ENCODE assay signal across 16 mouse cellular contexts in genomic region chr9:47894661-47895060, GRCm38 (mm10).
DNase-seq lines count a peak whose midpoint lies in the region; ATAC-seq lines count a peak whose summit lies in the region.
"Had no signal": no experiment of that assay in that cellular context is flagged by ENCODE, and none has a peak within 500 bp of the region (broad histone marks: within the 10 kb centered on the region; RNA-seq: fewer than 3 reads in every experiment).

No protein-coding gene starts in this region.

- H3K36me3 ChIP-seq in hindbrain, embryonic 10.5 days = no peaks in the 10 kb centered on the region
- H3K36me3 ChIP-seq in hindbrain, embryonic 13.5 days = no peaks in the 10 kb centered on the region
- no peaks in the 10 kb centered on the region for H3K36me3 ChIP-seq in midbrain, embryonic 13.5 days
- H3K36me3 ChIP-seq in midbrain, embryonic 11.5 days (ENCODE audit: control insufficient read depth, insufficient read depth, low read length) = no peaks in the 10 kb centered on the region
- H3K36me3 ChIP-seq in limb, embryonic 12.5 days = no peaks in the 10 kb centered on the region
- H3K36me3 ChIP-seq: forebrain, embryonic 12.5 days; G1E had no signal

- peak overlapping the region; percentile 8 for H3K27ac ChIP-seq in hindbrain, embryonic 10.5 days
- no peak overlapping the region; the same call in 1 of the 2 replicates for H3K27ac ChIP-seq in hindbrain, embryonic 13.5 days
- peak overlapping the region; percentile 51; the same call in 1 of the 2 replicates for H3K27ac ChIP-seq in midbrain, embryonic 13.5 days
- H3K27ac ChIP-seq in midbrain, embryonic 11.5 days (ENCODE audit: low read depth, low read length) = no peak overlapping the region
- H3K27ac ChIP-seq in limb, embryonic 12.5 days = 0 out of 2 replicates have a peak overlapping the region, but pooled peaks have one; percentile 45
- H3K27ac ChIP-seq: forebrain, embryonic 12.5 days; gastrocnemius, adult 2 months had no signal

- H3K9ac ChIP-seq in hindbrain, embryonic 13.5 days = no peak overlapping the region
- H3K9ac ChIP-seq in midbrain, embryonic 13.5 days (replicated peaks) = no peak overlapping the region
- H3K9ac ChIP-seq in midbrain, embryonic 11.5 days (ENCODE audit: low read length) = no peak overlapping the region
- no peak overlapping the region for H3K9ac ChIP-seq in limb, embryonic 12.5 days (replicated peaks)
- H3K9ac ChIP-seq: forebrain, embryonic 12.5 days had no signal

- 25% methylated on average over 7 of the region's 7 CpGs for WGBS in hindbrain, embryonic 10.5 days
- 22% methylated on average over 7 of the region's 7 CpGs for WGBS in hindbrain, embryonic 13.5 days
- WGBS in midbrain, embryonic 13.5 days = 30% methylated on average over 7 of the region's 7 CpGs
- 38% methylated on average over 7 of the region's 7 CpGs for WGBS in midbrain, embryonic 11.5 days
- 5% methylated on average over 7 of the region's 7 CpGs for WGBS in limb, embryonic 12.5 days

- H3K27me3 ChIP-seq in hindbrain, embryonic 10.5 days (ENCODE audit: insufficient read depth, poor library complexity, severe bottlenecking) = peaks cover 75% of the 10 kb centered on the region
- H3K27me3 ChIP-seq in hindbrain, embryonic 13.5 days = peaks cover 45% of the 10 kb centered on the region
- H3K27me3 ChIP-seq in midbrain, embryonic 13.5 days = peaks cover 28% of the 10 kb centered on the region
- H3K27me3 ChIP-seq in midbrain, embryonic 11.5 days (ENCODE audit: control insufficient read depth, insufficient read depth, low read length) = no peaks in the 10 kb centered on the region; the same call in 1 of the 2 replicates
- H3K27me3 ChIP-seq in limb, embryonic 12.5 days = no peaks in the 10 kb centered on the region; the same call in 1 of the 2 replicates

- no peak for DNase-seq in hindbrain, embryonic 10.5 days (ENCODE audit: low spot score)
- no peak for DNase-seq in midbrain, embryonic 11.5 days (ENCODE audit: low spot score, missing footprints)
- no peak for DNase-seq in frontal cortex, adult 2 months (ENCODE audit: extremely low spot score in 1 of 2, low spot score in 1 of 2)
- DNase-seq: adrenal gland, postnatal 14 days; cerebellum, adult 9-10 months; gastrocnemius, adult 2 months; kidney, adult 8-10 months; lung, adult 18-20 months; right cerebral cortex, adult 18-20 months had no signal

- H3K9me3 ChIP-seq in hindbrain, embryonic 10.5 days = no peaks in the 10 kb centered on the region
- no peaks in the 10 kb centered on the region for H3K9me3 ChIP-seq in hindbrain, embryonic 13.5 days
- no peaks in the 10 kb centered on the region for H3K9me3 ChIP-seq in midbrain, embryonic 13.5 days
- H3K9me3 ChIP-seq in midbrain, embryonic 11.5 days (ENCODE audit: control insufficient read depth, low read length) = no peaks in the 10 kb centered on the region
- H3K9me3 ChIP-seq in limb, embryonic 12.5 days = no peaks in the 10 kb centered on the region
- H3K9me3 ChIP-seq: forebrain, embryonic 12.5 days had no signal

- no peak overlapping the region for H3K4me3 ChIP-seq in hindbrain, embryonic 10.5 days
- H3K4me3 ChIP-seq in hindbrain, embryonic 13.5 days = no peak overlapping the region
- no peak overlapping the region for H3K4me3 ChIP-seq in midbrain, embryonic 13.5 days (replicated peaks)
- H3K4me3 ChIP-seq in midbrain, embryonic 11.5 days (ENCODE audit: low read depth, low read length) = no peak overlapping the region
- H3K4me3 ChIP-seq in limb, embryonic 12.5 days (replicated peaks) = no peak overlapping the region
- H3K4me3 ChIP-seq: forebrain, embryonic 12.5 days; gastrocnemius, adult 2 months had no signal

- H3K4me1 ChIP-seq in hindbrain, embryonic 10.5 days (replicated peaks) = peaks cover 26% of the 10 kb centered on the region
- H3K4me1 ChIP-seq in hindbrain, embryonic 13.5 days (replicated peaks) = peaks cover 20% of the 10 kb centered on the region
- H3K4me1 ChIP-seq in midbrain, embryonic 13.5 days (replicated peaks) = peaks cover 18% of the 10 kb centered on the region
- peaks cover 11% of the 10 kb centered on the region for H3K4me1 ChIP-seq in midbrain, embryonic 11.5 days (ENCODE audit: control insufficient read depth, insufficient read depth, low read length)
- peaks cover 23% of the 10 kb centered on the region for H3K4me1 ChIP-seq in limb, embryonic 12.5 days (replicated peaks)

- no peak for ATAC-seq in hindbrain, embryonic 13.5 days (ENCODE audit: low FRiP score)
- no peak for ATAC-seq in midbrain, embryonic 13.5 days
- no peak for ATAC-seq in midbrain, embryonic 11.5 days (ENCODE audit: low FRiP score)
- peak; percentile 47; the same call in 1 of the 2 replicates for ATAC-seq in limb, embryonic 12.5 days (ENCODE audit: insufficient number of reproducible peaks, insufficient read depth, low FRiP score, low TSS enrichment, low read depth)
- no peak for ATAC-seq in erythroblast, adult 5-6 weeks (replicated peaks; ENCODE audit: low FRiP score, poor library complexity, severe bottlenecking)
- no peak for ATAC-seq in CD4-positive, CD25-positive, alpha-beta regulatory T cell, adult 4 months

- H3K4me2 ChIP-seq in hindbrain, embryonic 13.5 days = no peak overlapping the region
- H3K4me2 ChIP-seq in midbrain, embryonic 13.5 days (replicated peaks) = no peak overlapping the region
- H3K4me2 ChIP-seq in midbrain, embryonic 11.5 days = no peak overlapping the region
- no peak overlapping the region for H3K4me2 ChIP-seq in limb, embryonic 12.5 days
- H3K4me2 ChIP-seq: forebrain, embryonic 12.5 days had no signal

Comparison
In these comparisons a context has a peak if more than half of its experiments do, and no peak if none do; other contexts are left out.
1. H3K27ac ChIP-seq: peak in hindbrain, embryonic 10.5 days (single experiment), midbrain, embryonic 13.5 days (single experiment) and limb, embryonic 12.5 days (single experiment); none in hindbrain, embryonic 13.5 days (single experiment) and midbrain, embryonic 11.5 days (single experiment).